Mouse (Mus musculus) megakaryocyte, embryonic 14.5 days (primary cell): ENCODE measurements around the gene C1rl. TPM values are rescaled to one million over a fixed set of nuclear protein-coding genes. Genes with fewer than 3 reads are reported as not detected.
"Not testable (repeated sequence)": the region's sequence is repeated elsewhere in the genome, so short reads cannot be mapped to it uniquely, and the experiment has no call there.

Source experiments
- H3K27me3 ChIP-seq: replicated peaks from 2 replicates; pipeline ENCODE3; 2012; ENCODE audit warnings: inconsistent platforms
- H3K36me3 ChIP-seq: replicated peaks from 2 replicates; pipeline ENCODE3; 2012; ENCODE audit warnings: low read length, inconsistent platforms, mixed read lengths
- H3K4me1 ChIP-seq: 2 replicates; pipeline ENCODE4 v1.6.1; 2012; ENCODE audit warnings: inconsistent platforms
- H3K4me3 ChIP-seq: replicated peaks from 2 replicates; pipeline ENCODE3; 2012; ENCODE audit warnings: moderate library complexity, mild to moderate bottlenecking, inconsistent platforms
- H3K9me3 ChIP-seq: 2 replicates; pipeline ENCODE4 v1.6.1; 2012; ENCODE audit warnings: inconsistent platforms
- FLI1 ChIP-seq: IDR thresholded peaks from 2 replicates; pipeline ENCODE4 v1.6.1; 2012; ENCODE audit warnings: low read length, inconsistent platforms, mixed read lengths
- GATA1 ChIP-seq: IDR thresholded peaks from 3 replicates; pipeline ENCODE4 v1.6.1; 2012; ENCODE audit warnings: mixed read lengths, low read length, inconsistent platforms, borderline replicate concordance
- polyA plus RNA-seq: library from polyadenylated mRNA; stranded (reverse); fragments of >175 nt; gene quantifications from 2 replicates; pipeline ENCODE4 v1.2.3, GENCODE M21; 2012; ENCODE audit warnings: low replicate concordance; ENCODE audit not compliant: insufficient read depth

C1rl gene
- polyA plus RNA-seq, 1 experiment, result 0.96 TPM

DNA sequence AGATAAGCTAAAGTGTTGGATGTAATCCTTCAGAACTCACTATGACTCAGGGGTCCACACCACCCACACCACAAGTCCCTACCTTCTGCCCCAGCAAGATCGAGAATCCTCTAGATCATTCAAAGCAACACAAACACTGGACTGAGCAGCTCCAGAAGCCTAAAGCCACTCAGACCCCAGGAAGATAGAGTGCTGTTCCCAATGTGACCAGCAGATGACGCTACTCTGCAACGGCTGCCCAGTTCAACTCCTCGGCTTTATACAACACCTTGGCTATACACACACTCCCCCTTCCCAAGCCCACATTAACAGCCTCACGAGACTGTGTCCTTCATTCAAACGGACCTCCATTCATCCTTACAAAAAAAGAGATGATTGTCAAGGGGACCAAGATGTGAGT lies 20.1 kb upstream of the C1rl start:
- H3K36me3 ChIP-seq, result no peaks in the 10 kb centered on the region
- H3K4me3 ChIP-seq, result no peak overlapping the region
- no peaks in the 10 kb centered on the region for H3K9me3 ChIP-seq
- H3K27me3 ChIP-seq, result peaks cover 19% of the 10 kb centered on the region
- TF ChIP-seq GATA1, result no peak
- no peak for TF ChIP-seq FLI1
- H3K4me1 ChIP-seq, result peaks cover 28% of the 10 kb centered on the region

DNA sequence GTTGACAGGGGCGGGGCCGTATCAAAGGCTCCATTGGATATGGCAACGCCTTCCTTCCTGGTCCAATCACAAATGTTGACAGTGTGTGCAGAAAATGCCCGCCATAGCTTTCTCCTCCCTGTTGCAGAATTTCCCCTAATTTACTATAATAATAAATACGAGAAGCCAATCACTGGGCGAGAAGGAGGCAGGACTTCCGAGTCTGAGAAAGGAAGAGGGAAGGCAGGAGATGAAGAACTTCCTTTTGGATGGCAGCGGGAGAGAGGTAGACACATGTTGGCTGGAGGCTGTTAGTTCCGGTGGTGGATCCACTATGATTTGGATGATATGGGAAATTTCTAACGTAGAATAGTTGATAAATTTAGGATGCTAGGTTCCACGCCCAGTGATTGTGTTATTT lies 18.3 kb upstream of the C1rl start:
- no peaks in the 10 kb centered on the region for H3K36me3 ChIP-seq
- H3K4me3 ChIP-seq, result no peak overlapping the region
- peaks cover 28% of the 10 kb centered on the region for H3K27me3 ChIP-seq
- H3K4me1 ChIP-seq, result peaks cover 38% of the 10 kb centered on the region
- no peak for TF ChIP-seq FLI1
- no peak for TF ChIP-seq GATA1
- no peaks in the 10 kb centered on the region for H3K9me3 ChIP-seq

DNA sequence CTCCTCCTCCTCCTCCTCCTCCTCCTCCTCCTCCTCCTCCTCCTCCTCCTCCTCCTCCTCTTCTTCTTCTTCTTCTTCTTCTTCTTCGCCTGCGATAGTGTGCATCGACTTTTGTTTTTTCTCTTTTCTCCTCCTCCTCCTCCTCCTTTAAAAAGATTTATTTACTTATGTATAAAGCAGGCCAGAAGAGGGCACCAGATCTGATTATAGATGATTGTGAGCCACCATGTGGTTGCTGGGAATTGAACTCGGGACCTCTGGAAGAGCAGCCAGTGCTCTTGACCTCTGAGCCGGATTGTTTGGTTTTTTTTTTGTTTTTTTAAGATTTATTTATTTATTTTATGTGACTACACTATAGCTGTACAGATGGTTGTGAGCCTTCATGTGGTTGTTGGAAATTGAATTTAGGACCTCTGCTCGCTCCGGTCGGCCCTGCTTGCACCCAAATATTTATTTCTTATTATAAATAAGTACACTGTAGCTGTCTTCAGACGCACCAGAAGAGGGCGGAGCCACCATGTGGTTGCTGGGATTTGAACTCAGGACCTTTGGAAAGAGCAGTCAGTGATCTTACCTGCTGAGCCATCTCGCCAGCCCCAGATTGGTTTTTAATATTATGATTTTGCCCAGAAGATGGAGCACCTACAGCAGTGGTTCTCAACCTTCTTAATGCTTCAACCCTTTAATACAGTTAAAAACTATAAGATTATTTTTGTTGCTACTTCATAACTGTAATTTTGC lies 17.4 kb upstream of the C1rl start:
- peaks cover 38% of the 10 kb centered on the region for H3K4me1 ChIP-seq
- H3K36me3 ChIP-seq, H3K9me3 ChIP-seq, H3K4me3 ChIP-seq: not testable (repeated sequence)
- peaks cover 21% of the 10 kb centered on the region for H3K27me3 ChIP-seq

GRCm38 (mm10) chr6:124476216-124476615 lies 16.7 kb upstream of the C1rl start:
- Histone ChIP-seq H3K36me3 (no peaks in the 10 kb centered on the region), H3K4me1 (peaks cover 41% of the 10 kb centered on the region), H3K4me3 (no peak overlapping the region), H3K27me3 (peaks cover 17% of the 10 kb centered on the region), H3K9me3 (no peaks in the 10 kb centered on the region)
- TF ChIP-seq FLI1, result no peak
- TF ChIP-seq GATA1, result no peak

GRCm38 (mm10) chr6:124476796-124477195 lies 16.1 kb upstream of the C1rl start:
- no peak for TF ChIP-seq FLI1
- TF ChIP-seq GATA1, result no peak
- Histone ChIP-seq H3K36me3 (no peaks in the 10 kb centered on the region), H3K4me1 (peaks cover 42% of the 10 kb centered on the region), H3K9me3 (no peaks in the 10 kb centered on the region), H3K4me3 (no peak overlapping the region), H3K27me3 (peaks cover 17% of the 10 kb centered on the region)

DNA sequence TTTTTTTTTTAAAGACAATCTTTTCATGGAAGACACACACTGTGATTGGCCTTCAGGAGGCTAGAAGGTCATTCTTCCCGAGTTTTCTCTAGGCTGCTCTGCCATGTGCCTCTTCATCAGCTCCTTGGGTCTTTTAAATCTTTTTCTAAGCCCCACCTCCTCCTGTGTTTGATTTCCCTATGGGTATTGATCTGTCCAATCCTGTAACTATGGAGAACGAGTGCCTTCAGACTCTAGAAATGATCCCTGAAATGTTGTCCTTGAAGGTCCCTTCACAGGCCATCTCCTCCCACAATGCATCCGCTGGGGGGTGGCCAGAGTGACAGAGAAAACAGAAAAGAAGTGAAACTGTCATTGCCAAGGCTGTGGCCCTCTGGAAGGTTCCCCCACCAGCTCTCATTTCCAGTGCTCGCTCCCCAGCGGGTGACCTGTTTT lies 15.7 kb upstream of the C1rl start:
- Histone ChIP-seq H3K9me3 (no peaks in the 10 kb centered on the region), H3K36me3 (no peaks in the 10 kb centered on the region), H3K4me1 (peaks cover 40% of the 10 kb centered on the region), H3K27me3 (peaks cover 17% of the 10 kb centered on the region), H3K4me3 (no peak overlapping the region)
- TF ChIP-seq FLI1, result no peak

- Histone ChIP-seq H3K36me3 (no peaks in the 10 kb centered on the region), H3K9me3 (no peaks in the 10 kb centered on the region), H3K27me3 (peaks cover 20% of the 10 kb centered on the region), H3K4me3 (peak overlapping the region; percentile 11), H3K4me1 (peaks cover 32% of the 10 kb centered on the region)
- TF ChIP-seq FLI1, result no peak
- no peak for TF ChIP-seq GATA1
Observed at GRCm38 (mm10) chr6:124477922-124478651, 14.8 kb upstream of the C1rl start.

DNA sequence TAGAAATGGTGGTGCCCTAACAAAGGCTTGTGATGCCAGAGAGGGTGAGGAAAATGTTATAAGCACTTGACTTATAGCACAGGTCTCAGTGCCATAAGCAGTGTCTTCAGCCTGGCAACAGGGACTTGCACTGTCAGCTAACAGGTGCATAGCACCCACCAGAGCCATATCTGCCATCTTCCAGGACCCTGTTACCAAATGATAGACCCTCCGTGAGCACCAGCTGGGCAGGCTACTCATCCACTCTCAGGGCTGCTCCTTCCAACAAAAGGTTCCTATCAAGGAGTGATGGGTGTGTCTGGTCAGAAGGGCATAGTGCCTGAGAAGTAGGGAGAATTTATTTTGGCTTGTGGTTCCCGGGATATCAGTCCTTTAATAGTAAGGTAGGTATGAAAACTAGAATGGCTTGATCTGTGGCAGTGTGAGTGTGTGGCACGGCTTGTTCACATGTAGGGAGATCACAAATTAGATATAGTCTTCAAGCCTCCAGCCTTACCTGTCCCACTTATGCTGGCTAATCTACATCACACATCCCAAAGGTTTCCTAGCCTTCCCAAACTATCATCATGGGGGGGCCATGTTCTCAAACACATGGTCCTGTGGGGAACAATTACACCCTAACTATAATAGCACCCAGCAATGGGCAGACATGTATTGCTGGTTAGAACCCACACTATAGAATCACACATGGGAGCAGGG lies 13.9 kb upstream of the C1rl start:
- Histone ChIP-seq H3K9me3 (no peaks in the 10 kb centered on the region), H3K27me3 (peaks cover 24% of the 10 kb centered on the region), H3K36me3 (no peaks in the 10 kb centered on the region), H3K4me1 (peaks cover 28% of the 10 kb centered on the region), H3K4me3 (no peak overlapping the region)
- TF ChIP-seq GATA1 (no peak), FLI1 (no peak)

DNA sequence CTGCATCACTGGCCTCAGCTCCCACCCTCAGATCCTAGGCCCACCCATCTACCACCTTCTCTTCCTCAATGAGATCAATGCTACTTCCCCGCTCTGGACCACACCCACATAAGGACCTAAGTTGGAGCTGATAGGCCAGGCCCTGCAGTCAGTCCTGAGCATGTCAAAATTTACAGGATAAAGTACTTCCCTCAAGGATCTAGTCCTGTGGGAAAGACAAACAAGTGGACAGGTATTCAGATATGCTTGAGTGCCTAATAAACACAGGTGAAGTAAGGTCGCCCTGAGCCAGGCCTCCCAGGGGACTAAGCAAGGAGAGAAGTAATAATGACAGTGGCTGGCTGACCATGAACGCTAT lies 13.4 kb upstream of the C1rl start:
- peaks cover 24% of the 10 kb centered on the region for H3K27me3 ChIP-seq
- H3K36me3 ChIP-seq, result no peaks in the 10 kb centered on the region
- no peaks in the 10 kb centered on the region for H3K9me3 ChIP-seq
- no peak for TF ChIP-seq FLI1
- no peak for TF ChIP-seq GATA1
- H3K4me3 ChIP-seq, result no peak overlapping the region
- H3K4me1 ChIP-seq, result peaks cover 25% of the 10 kb centered on the region

DNA sequence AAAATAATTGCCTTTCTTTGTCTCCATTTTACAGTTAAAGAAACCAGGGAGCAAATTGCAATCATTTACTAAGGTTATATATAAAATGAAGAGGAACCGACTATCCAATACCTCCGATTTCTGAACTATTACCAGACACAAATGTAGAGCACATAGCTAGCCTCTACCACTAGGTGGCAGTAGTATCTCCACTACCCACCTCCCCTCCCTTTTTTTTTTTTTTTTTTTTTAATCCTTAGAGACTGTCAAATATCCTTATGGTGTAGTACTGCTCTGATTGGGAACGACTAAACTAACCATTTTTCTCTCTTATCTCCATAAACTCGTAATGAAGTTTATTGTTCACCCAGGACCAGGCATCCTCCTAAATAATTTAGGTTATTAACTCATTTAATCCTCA lies 12.6 kb upstream of the C1rl start:
- TF ChIP-seq GATA1, result no peak
- no peak for TF ChIP-seq FLI1

More for the DNA sequence above, 12.6 kb upstream of the C1rl start:
- H3K9me3 ChIP-seq, result no peaks in the 10 kb centered on the region
- no peak overlapping the region for H3K4me3 ChIP-seq
- no peaks in the 10 kb centered on the region for H3K36me3 ChIP-seq
- peaks cover 24% of the 10 kb centered on the region for H3K27me3 ChIP-seq
- H3K4me1 ChIP-seq, result peaks cover 25% of the 10 kb centered on the region
